Mouse (Mus musculus): ENCODE measurements around the gene Eif4g3.
"Not testable (repeated sequence)": the region's sequence is repeated elsewhere in the genome, so short reads cannot be mapped to it uniquely, and the experiment has no call there.

The Eif4g3 gene

GRCm38 (mm10) chr4:138022761-138023160, 29.9 kb downstream of the Eif4g3 start:
- no peak for DNase-seq (ENCODE audit: low read depth, low spot score)

- DNase-seq (ENCODE audit: low read depth, low spot score), result no peak
Observed at GRCm38 (mm10) chr4:138023403-138024100, 30.7 kb downstream of the Eif4g3 start.

GRCm38 (mm10) chr4:138029168-138029567, 36.3 kb downstream of the Eif4g3 start:
- no peak for DNase-seq (ENCODE audit: low read depth, low spot score)

- DNase-seq (ENCODE audit: low read depth, low spot score), result no peak
Observed at GRCm38 (mm10) chr4:138031828-138032227, 39.0 kb downstream of the Eif4g3 start.

- peak; percentile 34 for DNase-seq (ENCODE audit: low read depth, low spot score)
Observed at GRCm38 (mm10) chr4:138033871-138034270, 41.0 kb downstream of the Eif4g3 start.

- no peak for DNase-seq (ENCODE audit: low read depth, low spot score)
Observed at GRCm38 (mm10) chr4:138035435-138036120, 42.8 kb downstream of the Eif4g3 start.

GRCm38 (mm10) chr4:138037110-138037509, 44.3 kb downstream of the Eif4g3 start:
- no peak for DNase-seq (ENCODE audit: low read depth, low spot score)

- no peak for DNase-seq (ENCODE audit: low read depth, low spot score)
Observed at GRCm38 (mm10) chr4:138037896-138038295, 45.1 kb downstream of the Eif4g3 start.

- no peak for DNase-seq (ENCODE audit: low read depth, low spot score)
Observed at GRCm38 (mm10) chr4:138038365-138039274, 45.8 kb downstream of the Eif4g3 start.

- DNase-seq (ENCODE audit: low read depth, low spot score), result no peak
Observed at GRCm38 (mm10) chr4:138039275-138039651, 46.4 kb downstream of the Eif4g3 start.

GRCm38 (mm10) chr4:138040589-138040988, 47.8 kb downstream of the Eif4g3 start:
- DNase-seq (ENCODE audit: low read depth, low spot score), result no peak

GRCm38 (mm10) chr4:138041566-138042256, 48.9 kb downstream of the Eif4g3 start:
- DNase-seq (ENCODE audit: low read depth, low spot score), result no peak

- DNase-seq (ENCODE audit: low read depth, low spot score), result no peak
Observed at GRCm38 (mm10) chr4:138042257-138042589, 49.4 kb downstream of the Eif4g3 start.

GRCm38 (mm10) chr4:138042625-138043024, 49.8 kb downstream of the Eif4g3 start:
- DNase-seq (ENCODE audit: low read depth, low spot score), result no peak

GRCm38 (mm10) chr4:138044841-138045500, 52.1 kb downstream of the Eif4g3 start:
- DNase-seq (ENCODE audit: low read depth, low spot score), result no peak

GRCm38 (mm10) chr4:138045809-138046208, 53.0 kb downstream of the Eif4g3 start:
- peak; percentile 20 for DNase-seq (ENCODE audit: low read depth, low spot score)

- DNase-seq (ENCODE audit: low read depth, low spot score), result no peak
Observed at GRCm38 (mm10) chr4:138046371-138046770, 53.5 kb downstream of the Eif4g3 start.

- no peak for DNase-seq (ENCODE audit: low read depth, low spot score)
Observed at GRCm38 (mm10) chr4:138049547-138049946, 56.7 kb downstream of the Eif4g3 start.

- no peak for DNase-seq (ENCODE audit: low read depth, low spot score)
Observed at GRCm38 (mm10) chr4:138051488-138051887, 58.7 kb downstream of the Eif4g3 start.

GRCm38 (mm10) chr4:138056658-138057057, 63.8 kb downstream of the Eif4g3 start:
- DNase-seq (ENCODE audit: low read depth, low spot score), result no peak

- not testable (repeated sequence) for DNase-seq (ENCODE audit: low read depth, low spot score)
Observed at GRCm38 (mm10) chr4:138057196-138057754, 64.5 kb downstream of the Eif4g3 start.
